Mouse (Mus musculus) midbrain, embryonic 16.5 days (tissue): ENCODE results near the gene Zmym3. TPM values are rescaled to one million over a fixed set of nuclear protein-coding genes. Genes with fewer than 3 reads are reported as not detected.

Experiments
- ATAC-seq: fragments of 200-750 bp; cut with Nextera tagmentation; 2 replicates; pipeline ENCODE4 v1.8.0; 2017; ENCODE audit warnings: moderate TSS enrichment
- H3K27ac ChIP-seq: fragments of 300-500 bp; sonication (generic); 2 replicates; pipeline ENCODE4 v1.5.1; 2014; ENCODE audit warnings: mild to moderate bottlenecking, low read length, mixed read lengths
- H3K27me3 ChIP-seq: fragments of 300-500 bp; sonication (generic); 2 replicates; pipeline ENCODE4 v1.6.1; 2014; ENCODE audit warnings: low read depth, low read length, mixed read lengths; ENCODE audit not compliant: control insufficient read depth, insufficient read depth
- H3K36me3 ChIP-seq: fragments of 300-500 bp; sonication (generic); 2 replicates; pipeline ENCODE4 v1.6.1; 2014; ENCODE audit warnings: mild to moderate bottlenecking, low read length, moderate library complexity, mixed read lengths; ENCODE audit not compliant: control insufficient read depth, insufficient read depth
- H3K4me1 ChIP-seq: fragments of 300-500 bp; sonication (generic); 2 replicates; pipeline ENCODE4 v1.6.1; 2014; ENCODE audit warnings: mild to moderate bottlenecking, low read length, mixed read lengths; ENCODE audit not compliant: control insufficient read depth, insufficient read depth
- H3K4me2 ChIP-seq: fragments of 300-500 bp; sonication (generic); 2 replicates; pipeline ENCODE4 v1.6.1; 2014; ENCODE audit warnings: mild to moderate bottlenecking, low read length, mixed read lengths
- H3K4me3 ChIP-seq: fragments of 300-500 bp; sonication (generic); 2 replicates; pipeline ENCODE4 v1.5.1; 2014; ENCODE audit warnings: low read depth, mild to moderate bottlenecking, low read length, moderate library complexity, mixed read lengths
- H3K9ac ChIP-seq: fragments of 300-500 bp; sonication (generic); 2 replicates; pipeline ENCODE4 v1.6.1; 2014; ENCODE audit warnings: low read depth, low read length, mixed read lengths
- H3K9me3 ChIP-seq: fragments of 300-500 bp; sonication (generic); replicated peaks from 2 replicates; pipeline ENCODE4 v1.6.1; 2014; ENCODE audit warnings: mild to moderate bottlenecking, low read length, mixed read lengths; ENCODE audit not compliant: control insufficient read depth, poor library complexity, severe bottlenecking
- WGBS: fragments of 180-500 bp; shearing (Covaris S2); extraction: QIAGEN DNeasy Blood & Tissue Kit; methylation state at CpG from one replicate; pipeline ENCODE4 v1.1.7; 2014; 5-methylcytosine and 5-hydroxymethylcytosine counted together
- polyA plus RNA-seq: library from polyadenylated mRNA; unstranded; fragments of >200 nt; fragmentation: Nextera tagmentation; extraction: Ambion mirVana; gene quantifications from 2 replicates; pipeline ENCODE4 v1.2.1, GENCODE M21; 2015

Zmym3 gene
- polyA plus RNA-seq, 1 experiment from 2014 or later = 119 TPM

- Histone ChIP-seq H3K36me3 (no peaks in the 10 kb centered on the region), H3K27me3 (no peaks in the 10 kb centered on the region)
- 78% methylated on average over 2 of the region's 2 CpGs for WGBS
Observed at GRCm38 (mm10) chrX:101423462-101423861, 2.8 kb upstream of the Zmym3 start.

DNA sequence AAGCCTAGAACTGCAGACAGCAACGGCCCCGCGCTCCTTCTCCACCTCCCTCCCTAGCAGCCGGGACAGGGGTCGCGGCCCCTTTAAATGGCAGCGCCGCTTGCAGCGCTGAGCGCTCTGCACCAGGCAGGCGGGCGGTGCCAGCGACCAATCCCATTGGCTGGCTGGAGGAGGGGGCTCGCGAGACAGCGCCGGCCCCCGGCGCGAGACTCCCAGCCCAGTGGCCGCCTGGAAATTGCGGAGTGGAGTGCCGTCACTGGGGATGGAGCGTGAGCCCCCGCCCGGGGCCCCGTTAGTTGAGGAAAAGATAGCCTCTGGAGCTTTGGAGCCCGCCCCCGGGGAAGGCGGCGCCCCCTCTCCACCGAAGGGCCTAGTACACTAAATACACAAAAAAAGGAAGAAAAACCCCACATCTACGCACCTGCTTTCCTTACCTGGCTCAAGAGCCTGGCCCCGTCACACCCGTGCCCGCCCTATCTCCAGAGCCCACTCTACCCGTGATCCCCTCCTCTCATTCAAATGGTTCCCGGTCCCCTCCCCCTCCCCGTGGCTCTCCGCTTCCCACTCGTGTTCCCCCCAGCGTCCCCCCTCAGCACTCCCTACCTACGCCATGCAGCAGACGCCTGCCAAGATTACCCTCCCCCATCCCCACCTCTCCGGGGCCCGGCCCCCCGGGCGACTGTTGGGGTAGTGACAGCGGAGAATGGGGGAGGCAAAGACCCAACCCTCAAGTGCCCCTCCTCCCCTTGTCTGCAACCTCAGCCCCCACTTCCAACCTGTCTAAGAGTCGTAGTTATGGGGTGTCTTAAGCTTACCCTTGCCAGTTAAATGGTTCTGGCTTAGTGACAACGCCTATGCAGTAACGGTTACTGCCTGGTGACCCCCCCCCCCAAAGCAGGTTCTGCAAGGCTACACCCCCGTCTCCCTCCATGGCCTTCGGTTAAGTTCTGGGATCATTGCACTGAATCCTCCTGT, 637 bp downstream of the Zmym3 start:
- peak overlapping the region; percentile 91 for H3K27ac ChIP-seq
- H3K9me3 ChIP-seq = no peaks in the 10 kb centered on the region
- H3K36me3 ChIP-seq = 0 out of 2 replicates have a peak, but pooled peaks cover 2% of the 10 kb centered on the region
- no peaks in the 10 kb centered on the region for H3K27me3 ChIP-seq
- H3K4me2 ChIP-seq = peak overlapping the region; percentile 56
- peak overlapping the region; percentile 76 for H3K9ac ChIP-seq
- 20% methylated on average over 50 of the region's 54 CpGs for WGBS
- peak; percentile 96 for ATAC-seq
- peak overlapping the region; percentile 58 for H3K4me3 ChIP-seq
- peaks cover 17% of the 10 kb centered on the region for H3K4me1 ChIP-seq

More at GRCm38 (mm10) chrX:101423462-101423861, 2.8 kb upstream of the Zmym3 start:
- no peak for ATAC-seq
- Histone ChIP-seq H3K4me2 (no peak overlapping the region), H3K4me1 (peaks cover 3% of the 10 kb centered on the region; the same call in 1 of the 2 replicates), H3K27ac (no peak overlapping the region), H3K9me3 (no peaks in the 10 kb centered on the region), H3K4me3 (no peak overlapping the region), H3K9ac (no peak overlapping the region)

DNA sequence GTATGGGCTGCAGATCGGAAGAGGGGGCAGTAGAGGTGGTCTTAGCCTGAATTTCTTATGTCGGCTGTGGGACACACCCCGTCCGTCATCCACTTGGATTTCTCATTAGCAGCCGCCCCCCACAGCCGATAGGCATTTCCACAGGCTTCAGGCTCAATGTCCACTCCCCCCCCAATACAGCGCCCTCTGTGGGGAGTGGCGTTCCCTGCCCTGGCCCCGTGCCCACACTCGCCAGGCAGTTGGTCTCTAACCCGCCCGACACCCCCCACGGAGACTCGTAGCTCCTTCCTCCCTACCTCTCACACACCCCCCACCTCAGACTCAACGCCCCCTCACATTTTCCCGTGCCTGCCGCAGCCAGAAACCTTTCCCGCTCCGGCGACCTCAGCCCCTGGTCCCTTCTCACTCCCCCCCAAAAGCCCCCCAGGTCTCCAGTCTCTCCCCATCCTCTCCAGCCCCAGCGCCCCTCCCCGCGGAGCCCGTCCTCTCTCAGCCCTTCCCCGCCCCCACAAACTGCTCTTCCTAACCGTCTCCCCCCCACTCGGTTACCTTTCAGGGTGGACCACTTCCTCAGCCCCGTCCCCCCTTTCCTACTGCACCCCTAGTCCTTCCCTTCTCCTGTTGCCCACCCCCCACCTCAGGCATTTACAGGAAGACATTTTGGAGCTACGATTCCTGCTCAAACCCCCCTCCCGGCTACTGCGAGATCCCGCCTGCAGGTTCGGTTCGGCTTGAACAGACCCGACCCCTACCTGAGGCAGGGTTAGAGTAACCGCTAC, 1.5 kb downstream of the Zmym3 start:
- WGBS = 31% methylated on average over 31 of the region's 36 CpGs
- ATAC-seq = no peak
- H3K4me2 ChIP-seq = peak overlapping the region; percentile 61
- 0 out of 2 replicates have a peak, but pooled peaks cover 2% of the 10 kb centered on the region for H3K36me3 ChIP-seq
- H3K27me3 ChIP-seq = no peaks in the 10 kb centered on the region
- H3K9ac ChIP-seq = peak overlapping the region; percentile 76
- no peaks in the 10 kb centered on the region for H3K9me3 ChIP-seq
- H3K27ac ChIP-seq = peak overlapping the region; percentile 91
- H3K4me1 ChIP-seq = peaks cover 17% of the 10 kb centered on the region
- H3K4me3 ChIP-seq = peak overlapping the region; percentile 58

DNA sequence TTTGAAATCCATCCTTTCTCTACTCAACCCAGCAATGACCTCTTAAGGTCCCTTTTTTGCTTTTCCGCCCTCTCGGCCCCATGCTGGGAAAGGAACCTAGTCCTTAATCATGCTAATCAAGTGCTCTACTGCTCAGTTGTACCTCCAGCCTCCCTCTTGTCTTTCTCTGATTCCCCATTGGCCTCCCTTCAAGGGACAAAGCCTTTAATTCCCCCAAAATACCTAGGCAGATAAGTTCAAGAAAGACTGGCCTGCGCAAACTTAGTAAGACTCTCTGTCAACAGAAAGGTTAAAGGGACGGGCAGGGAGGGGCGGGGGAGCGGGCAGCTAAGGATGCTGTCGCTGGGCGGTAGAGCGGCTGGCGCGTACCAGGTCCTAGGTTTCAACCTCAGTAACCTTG, 24.2 kb downstream of the Zmym3 start:
- Histone ChIP-seq H3K27me3 (peaks cover 4% of the 10 kb centered on the region), H3K4me1 (no peaks in the 10 kb centered on the region), H3K36me3 (no peaks in the 10 kb centered on the region), H3K4me2 (no peak overlapping the region), H3K9ac (no peak overlapping the region), H3K27ac (no peak overlapping the region), H3K9me3 (no peaks in the 10 kb centered on the region), H3K4me3 (no peak overlapping the region)
- WGBS = 18% methylated on average over 11 of the region's 11 CpGs
- no peak for ATAC-seq

DNA sequence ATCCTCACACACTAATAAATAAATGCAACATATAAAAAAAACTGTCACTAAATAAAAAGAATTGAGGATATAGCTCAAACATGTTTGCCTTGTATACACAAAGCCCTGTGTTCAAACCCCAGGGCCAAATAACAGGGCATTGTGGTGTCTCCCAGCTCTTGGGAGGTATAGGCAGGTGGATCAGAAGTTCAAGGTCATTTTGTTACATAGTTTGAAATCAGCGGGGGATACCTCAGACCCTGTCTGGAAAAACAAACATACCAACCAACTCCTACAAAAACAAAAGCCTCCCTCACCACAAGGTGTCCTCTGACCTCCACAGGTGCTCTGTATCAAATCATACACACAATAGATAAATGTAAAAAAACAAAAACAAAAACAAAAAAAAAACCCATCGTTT, 26.3 kb downstream of the Zmym3 start:
- H3K36me3 ChIP-seq = no peaks in the 10 kb centered on the region
- WGBS = 69% methylated on average over 2 of the region's 2 CpGs
- H3K27ac ChIP-seq = no peak overlapping the region
- H3K9me3 ChIP-seq = no peaks in the 10 kb centered on the region
- no peak overlapping the region for H3K9ac ChIP-seq
- H3K4me1 ChIP-seq = no peaks in the 10 kb centered on the region
- H3K4me2 ChIP-seq = no peak overlapping the region
- no peak for ATAC-seq
- no peak overlapping the region for H3K4me3 ChIP-seq
- H3K27me3 ChIP-seq = peaks cover 4% of the 10 kb centered on the region

DNA sequence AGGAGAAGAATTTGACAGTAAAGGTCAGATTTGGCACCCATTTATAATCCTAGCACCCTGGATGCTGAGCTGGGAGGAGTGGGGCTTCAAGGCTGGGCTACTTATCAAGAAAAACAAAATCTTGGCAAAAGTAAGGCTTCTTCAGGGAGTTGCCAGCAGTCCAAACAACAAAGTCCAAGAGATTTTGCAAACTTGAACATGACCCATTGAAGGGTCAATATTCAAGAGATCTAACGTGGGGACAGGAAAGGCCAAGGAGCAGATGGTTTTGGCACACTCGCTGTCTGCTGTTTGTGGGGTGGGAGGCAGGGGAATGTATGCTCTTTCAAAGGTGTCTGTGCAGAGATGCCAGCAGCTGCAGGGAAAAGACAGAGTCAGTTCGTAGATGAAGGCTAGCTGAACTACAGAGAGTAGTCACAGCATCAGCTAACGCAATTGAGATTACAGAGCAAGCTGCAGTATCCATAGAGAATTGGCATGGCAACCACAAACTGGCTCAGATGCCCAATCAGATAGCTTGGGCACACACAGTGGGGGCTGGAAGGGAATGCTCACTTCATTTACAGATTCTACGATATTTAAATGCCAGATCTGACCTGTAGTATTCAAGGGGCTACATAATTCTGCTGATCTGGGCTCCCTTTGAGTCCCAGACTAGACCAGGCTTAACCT, 31.6 kb downstream of the Zmym3 start:
- Histone ChIP-seq H3K27ac (peak overlapping the region; percentile 26; the same call in 1 of the 2 replicates), H3K4me1 (peaks cover 3% of the 10 kb centered on the region; the same call in 1 of the 2 replicates), H3K4me2 (no peak overlapping the region), H3K27me3 (no peaks in the 10 kb centered on the region), H3K36me3 (no peaks in the 10 kb centered on the region), H3K9ac (no peak overlapping the region), H3K9me3 (no peaks in the 10 kb centered on the region), H3K4me3 (no peak overlapping the region)
- WGBS = 55% methylated on average over 5 of the region's 5 CpGs
- peak; percentile 49; the same call in 1 of the 2 replicates for ATAC-seq

GRCm38 (mm10) chrX:101386222-101386621, 34.4 kb downstream of the Zmym3 start:
- Histone ChIP-seq H3K27me3 (no peaks in the 10 kb centered on the region), H3K4me3 (no peak overlapping the region), H3K9ac (no peak overlapping the region), H3K9me3 (no peaks in the 10 kb centered on the region), H3K27ac (no peak overlapping the region), H3K4me1 (peaks cover 3% of the 10 kb centered on the region), H3K36me3 (no peaks in the 10 kb centered on the region), H3K4me2 (no peak overlapping the region)
- ATAC-seq = no peak
- 34% methylated on average over 4 of the region's 4 CpGs for WGBS

- H3K9me3 ChIP-seq = no peaks in the 10 kb centered on the region
- WGBS = 22% methylated on average over 32 of the region's 32 CpGs
- no peaks in the 10 kb centered on the region for H3K27me3 ChIP-seq
- peak overlapping the region; percentile 54 for H3K4me2 ChIP-seq
- peak overlapping the region; percentile 32 for H3K4me3 ChIP-seq
- peak; percentile 77 for ATAC-seq
- no peaks in the 10 kb centered on the region for H3K36me3 ChIP-seq
- peak overlapping the region; percentile 58 for H3K27ac ChIP-seq
- peaks cover 3% of the 10 kb centered on the region for H3K4me1 ChIP-seq
- peak overlapping the region; percentile 62 for H3K9ac ChIP-seq
Observed at GRCm38 (mm10) chrX:101384439-101385137, 36.1 kb downstream of the Zmym3 start.
